Mouse (Mus musculus): ENCODE data around the gene Ctnna3.

GRCm38 (mm10) chr10:63432099-63432498 is 2.2 kb downstream of the Ctnna3 start:
- TF ChIP-seq POLR2A (IDR thresholded peaks at IDR 0.05; ENCODE audit: borderline replicate concordance, control insufficient read depth, low read depth, low read length) (no peak), CTCF (IDR thresholded peaks at IDR 0.05; ENCODE audit: control insufficient read depth, insufficient read depth, low read length) (no peak)

Data from bone marrow, adult 2 months (tissue).